Mouse (Mus musculus) erythroblast, embryonic 14.5 days (primary cell): ENCODE data around the gene Farp1.

Source experiments
- GATA1 ChIP-seq: IDR thresholded peaks from 2 replicates; pipeline ENCODE4 v1.6.1; 2012; ENCODE audit warnings: low read length, inconsistent platforms, mixed read lengths
- TAL1 ChIP-seq: IDR thresholded peaks from 3 replicates; pipeline ENCODE4 v1.6.1; 2012; ENCODE audit warnings: low read length, inconsistent platforms, mixed read lengths

- TF ChIP-seq TAL1: no peak
- no peak for TF ChIP-seq GATA1
These were observed 39.3 kb downstream of the Farp1 start for GRCm38 (mm10) chr14:121074197-121074734.
